Mouse (Mus musculus): ENCODE data around the gene Tssc4.

Tssc4 gene

DNA sequence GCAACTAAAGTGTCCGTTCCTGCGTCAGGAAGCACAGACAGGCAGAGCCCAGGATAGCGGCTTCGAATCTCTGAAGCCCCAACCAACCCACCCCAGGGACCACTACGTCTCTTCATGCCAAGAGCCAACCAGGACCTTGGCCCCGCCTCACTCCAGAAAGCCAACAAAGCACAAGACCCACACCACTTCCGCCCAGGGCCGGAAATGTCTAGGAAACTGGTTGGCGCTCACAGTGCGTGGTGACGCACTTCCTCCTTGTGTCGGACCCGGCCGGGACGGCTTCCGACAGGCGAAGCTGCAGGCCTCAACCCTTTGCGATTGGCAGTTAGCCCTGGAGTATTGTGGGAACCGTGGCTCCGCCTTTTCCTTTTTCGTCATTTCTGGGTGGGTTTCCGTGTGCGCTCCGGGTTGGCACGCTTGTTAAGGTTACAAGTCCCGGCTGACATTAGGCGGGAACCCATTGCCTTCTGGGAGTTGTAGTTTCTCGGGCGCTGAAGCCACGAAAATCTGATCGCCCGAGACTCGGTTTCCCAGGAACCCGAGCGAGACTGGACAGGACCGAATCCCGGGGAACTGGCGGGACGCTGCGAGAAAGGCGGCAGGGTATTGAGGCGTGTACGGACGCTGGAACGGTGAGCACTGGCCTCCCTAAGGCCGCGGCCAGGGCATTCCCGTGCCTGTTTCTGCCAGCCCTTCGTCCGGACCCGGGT is at the start of gene Tssc4:
TSS of gene Tssc4 (plus strand) at position 368 of the 710 bp plus-strand sequence.
- DNase-seq, result peak; percentile 92 to 97

DNA sequence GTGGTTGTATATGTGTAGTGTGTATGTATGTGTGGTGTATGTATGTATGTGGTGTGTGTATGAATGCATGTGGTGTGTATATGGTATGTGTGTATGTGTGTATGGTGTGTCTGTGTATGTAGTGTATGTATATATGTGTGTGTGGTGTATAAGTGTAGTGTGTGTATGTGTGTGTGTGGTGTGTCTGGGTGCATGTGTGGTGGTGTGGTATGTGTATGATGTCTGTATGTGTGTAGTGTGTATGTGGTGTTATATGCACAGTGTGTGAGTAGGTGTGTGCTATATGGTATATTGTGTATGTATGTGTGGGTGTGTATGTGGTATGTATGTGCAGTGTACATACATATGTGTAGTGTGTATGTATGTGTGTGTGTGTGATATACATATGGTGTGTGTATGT is 49.0 kb upstream of the Tssc4 start:
- no peak for DNase-seq

DNA sequence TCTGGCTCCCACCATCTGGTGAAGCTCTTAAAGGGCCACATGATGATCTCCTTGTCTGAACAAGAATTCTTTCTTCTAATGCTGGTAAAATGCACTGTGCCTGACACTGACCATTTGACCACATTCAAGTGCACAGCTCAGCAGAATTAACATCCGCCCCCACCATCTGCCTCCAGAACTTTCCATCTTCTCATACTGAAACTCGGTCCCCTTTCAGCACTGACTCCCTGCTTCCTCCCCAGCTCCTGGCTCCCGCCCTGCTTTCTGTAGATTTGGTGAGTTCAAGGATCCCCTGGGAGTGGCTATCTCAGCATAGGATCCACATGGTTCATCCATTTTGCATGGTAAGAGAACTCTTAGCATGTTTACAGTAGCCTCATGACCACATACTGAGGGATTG is 48.3 kb upstream of the Tssc4 start:
- no peak for DNase-seq

DNA sequence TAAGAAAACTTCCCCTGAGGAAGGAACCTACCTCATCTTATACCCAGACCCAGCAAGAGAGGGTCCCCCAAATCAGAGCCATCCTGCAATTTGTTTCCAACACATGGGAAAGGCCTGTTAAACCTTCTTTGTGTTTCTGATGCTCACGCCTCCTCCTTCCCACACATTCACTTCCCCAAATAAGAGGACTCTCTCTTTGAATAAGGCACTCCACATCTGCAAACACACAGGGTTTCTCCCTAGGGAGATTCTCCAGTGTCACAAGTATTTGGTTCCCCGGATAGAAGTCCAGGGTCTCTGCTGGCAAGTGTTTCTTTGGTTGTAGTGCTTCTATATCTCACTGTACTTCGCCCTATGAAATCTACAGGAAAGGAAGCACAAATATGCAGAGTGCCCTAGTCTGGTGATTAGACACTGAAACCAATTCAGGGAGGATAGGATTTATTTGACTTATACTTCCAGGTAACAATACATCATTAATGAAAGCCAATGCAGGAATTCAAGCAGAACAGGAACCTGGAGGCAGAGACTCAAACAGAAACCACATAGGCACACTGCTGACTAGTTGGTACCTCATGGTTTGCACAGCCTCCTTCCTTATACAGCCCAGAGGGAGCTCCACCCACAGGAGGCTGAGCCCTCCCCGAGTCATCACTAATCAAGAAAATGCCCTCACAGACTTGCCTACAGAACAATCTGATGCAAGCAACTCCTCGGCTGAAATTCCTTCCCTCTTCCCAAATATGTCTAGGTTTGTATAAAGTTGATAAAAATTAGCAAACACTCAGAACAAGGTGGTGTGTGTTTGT is 47.5 kb upstream of the Tssc4 start:
- no peak for DNase-seq

DNA sequence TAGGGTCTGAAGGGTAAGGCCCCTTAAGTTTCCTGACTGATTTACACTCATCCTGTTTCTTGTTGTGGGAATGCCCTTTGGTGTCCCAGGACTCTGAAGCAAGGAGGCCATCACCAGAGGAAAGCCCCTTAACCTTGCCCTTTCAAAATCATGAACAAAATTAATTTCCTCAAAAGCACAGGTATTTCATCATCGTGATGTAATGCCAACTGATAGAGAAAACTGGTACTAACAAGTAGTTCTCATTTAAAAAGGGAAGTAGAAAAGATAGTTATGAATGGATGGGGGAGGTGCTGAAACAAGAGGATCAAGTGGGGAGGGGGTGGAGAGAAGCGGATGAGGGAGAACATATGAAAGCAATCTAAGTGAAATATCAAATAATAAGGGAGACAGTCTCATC is 45.5 kb upstream of the Tssc4 start:
- no peak for DNase-seq

DNA sequence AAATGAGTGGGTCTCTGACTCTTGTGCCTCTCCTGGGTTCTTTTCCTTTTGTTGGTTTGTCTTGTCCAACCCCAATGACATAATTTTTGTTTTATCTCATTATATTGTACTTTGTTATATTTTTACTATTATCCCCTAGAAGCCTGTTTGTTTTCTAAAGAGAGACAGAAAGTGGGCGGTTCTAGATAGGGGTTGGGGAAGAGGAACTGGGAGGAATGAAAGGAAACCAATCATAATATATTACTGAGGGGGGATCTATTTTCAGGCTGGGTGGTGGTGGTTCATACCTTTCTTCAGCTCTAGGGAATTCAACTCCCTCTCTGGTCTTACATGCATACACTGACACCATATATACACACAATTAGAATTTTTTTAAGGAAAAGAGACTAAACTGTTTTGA is 44.8 kb upstream of the Tssc4 start:
- no peak for DNase-seq

DNA sequence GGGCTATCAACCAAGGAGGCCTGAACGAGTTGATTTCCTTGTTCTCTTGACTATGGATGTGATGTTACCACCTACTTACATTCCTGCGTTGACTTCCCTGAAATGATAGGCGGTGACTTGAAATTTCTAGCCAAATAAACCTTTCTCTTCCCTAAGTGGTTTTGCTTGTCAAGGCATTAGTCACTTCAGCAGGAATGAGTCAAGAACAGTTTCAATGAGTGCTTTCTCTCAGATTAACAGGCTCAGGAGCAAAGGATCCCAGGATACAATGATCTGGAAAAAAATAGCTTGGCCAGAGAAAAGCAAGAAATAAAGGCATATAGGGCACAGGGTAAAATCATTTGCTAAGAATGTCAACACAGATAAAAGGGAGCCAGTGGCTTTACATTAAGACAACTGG is 43.6 kb upstream of the Tssc4 start:
- DNase-seq, result no peak

DNA sequence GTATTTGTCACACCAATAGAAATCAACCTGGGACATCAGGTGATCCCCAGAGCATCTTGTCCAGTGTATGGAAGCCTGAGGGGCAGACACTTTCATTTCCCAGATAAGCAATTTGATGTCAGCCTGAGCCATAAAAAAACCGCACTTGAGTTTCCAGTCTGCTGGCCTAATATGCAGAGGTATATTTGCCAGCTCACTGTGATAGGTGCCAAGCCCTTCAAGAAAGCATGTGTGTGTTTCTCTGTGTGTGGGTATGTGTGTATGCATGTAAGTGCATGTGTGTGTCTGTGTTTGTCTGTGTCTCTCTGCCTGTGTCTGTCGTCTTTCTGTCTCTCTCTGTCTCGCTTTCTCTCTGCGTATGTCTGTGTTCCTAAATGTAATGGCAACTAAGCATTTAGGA is 41.9 kb upstream of the Tssc4 start:
- DNase-seq, result no peak

DNA sequence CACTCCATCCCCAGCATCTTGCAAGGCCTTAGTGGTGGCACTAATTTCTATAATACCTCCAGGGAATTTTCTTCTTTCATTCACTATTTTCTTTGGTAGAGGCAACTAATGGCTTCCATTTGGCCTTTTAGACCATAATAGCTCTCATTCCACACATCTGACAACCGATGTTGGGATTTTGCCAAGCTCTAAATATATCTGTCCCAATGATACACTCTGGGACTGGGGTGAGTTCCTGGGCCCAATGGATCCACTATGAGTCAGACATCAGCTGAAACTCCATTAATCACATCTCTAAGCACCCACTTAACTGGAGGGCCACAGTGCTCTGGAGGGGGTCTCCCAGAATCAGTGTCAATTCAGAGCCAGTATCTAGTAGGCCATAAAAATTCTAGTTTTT is 37.2 kb upstream of the Tssc4 start:
- DNase-seq, result no peak

DNA sequence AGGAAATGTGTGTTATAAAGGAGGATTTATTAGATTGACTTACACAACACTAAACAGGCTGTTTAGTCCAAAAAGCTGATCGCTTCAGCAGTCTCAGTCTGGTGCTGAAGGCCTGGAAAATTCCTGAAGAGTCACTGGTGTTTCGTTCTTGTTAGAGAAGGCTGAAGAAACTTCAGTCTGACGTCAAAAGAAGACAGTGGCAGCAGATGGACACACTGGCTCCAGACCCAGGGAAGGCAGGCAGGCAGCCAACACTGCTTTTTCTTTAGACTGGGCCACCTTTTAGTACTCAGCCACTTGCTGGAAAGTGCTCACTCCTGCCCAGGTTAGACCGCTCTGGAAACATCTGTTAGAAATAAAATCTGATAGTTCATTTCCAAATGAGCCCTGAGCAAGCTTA is 35.5 kb upstream of the Tssc4 start:
- no peak for DNase-seq

DNA sequence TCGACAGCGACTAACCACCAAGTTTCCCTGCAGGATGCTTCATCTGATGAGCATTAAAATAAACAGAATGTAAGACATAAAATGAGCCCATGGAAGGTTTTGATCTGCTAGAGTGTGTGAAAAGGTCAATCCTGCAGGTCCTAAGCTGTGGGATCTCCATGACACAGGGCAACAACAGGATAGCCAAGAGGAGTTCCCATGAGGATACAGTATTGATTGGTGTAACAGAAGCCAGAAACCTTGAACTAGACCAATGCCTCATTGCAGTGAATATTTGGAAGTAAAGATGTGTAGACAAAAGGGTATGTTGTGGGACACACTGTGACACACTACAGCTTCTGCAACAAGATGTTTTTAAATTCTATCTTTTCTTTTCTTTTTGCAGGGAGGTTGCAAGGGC is 34.9 kb upstream of the Tssc4 start:
- DNase-seq, result no peak

DNA sequence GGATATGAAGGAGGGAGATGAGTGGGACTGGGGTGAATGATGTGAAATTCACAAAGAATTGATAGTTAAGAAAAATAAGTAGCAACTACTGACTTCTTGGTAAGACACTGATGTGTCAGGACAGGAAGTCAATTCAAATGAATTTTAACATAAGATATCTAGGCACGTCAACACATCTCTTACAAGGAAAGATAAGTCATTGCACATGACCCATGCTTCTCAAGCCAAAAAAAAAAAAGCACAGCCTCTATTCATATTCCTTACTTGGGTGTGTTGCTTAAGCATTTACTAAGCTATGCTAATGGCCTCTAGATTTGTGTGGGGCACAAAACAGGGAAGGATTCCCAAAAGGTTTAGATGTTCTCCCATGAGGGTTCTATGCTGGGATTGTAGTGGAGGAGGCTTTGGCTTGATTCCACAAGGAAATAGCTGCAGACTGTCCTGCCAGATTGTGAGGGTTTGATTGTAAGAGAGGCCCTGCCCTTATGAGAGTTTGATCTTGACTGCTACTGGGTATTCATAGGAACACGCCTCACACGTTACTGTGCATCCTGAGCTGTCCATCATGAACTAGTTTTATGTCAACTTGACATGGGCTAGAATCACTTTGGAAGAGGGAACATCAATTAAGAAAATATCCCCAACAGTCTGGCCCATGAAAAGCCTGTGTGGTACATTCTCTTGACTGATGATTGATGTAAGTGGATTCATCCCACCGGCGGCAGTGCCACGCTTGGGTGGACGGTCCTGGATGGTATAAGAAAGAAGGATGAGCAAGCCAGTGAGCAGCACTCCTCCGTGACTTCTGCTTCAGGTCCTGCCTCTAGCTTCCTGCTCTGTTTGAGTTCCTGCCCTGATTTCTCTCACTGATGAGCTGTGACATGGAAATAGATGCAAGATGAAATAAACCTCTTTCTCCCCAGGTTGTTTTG is 34.3 kb upstream of the Tssc4 start:
- DNase-seq, result no peak

DNA sequence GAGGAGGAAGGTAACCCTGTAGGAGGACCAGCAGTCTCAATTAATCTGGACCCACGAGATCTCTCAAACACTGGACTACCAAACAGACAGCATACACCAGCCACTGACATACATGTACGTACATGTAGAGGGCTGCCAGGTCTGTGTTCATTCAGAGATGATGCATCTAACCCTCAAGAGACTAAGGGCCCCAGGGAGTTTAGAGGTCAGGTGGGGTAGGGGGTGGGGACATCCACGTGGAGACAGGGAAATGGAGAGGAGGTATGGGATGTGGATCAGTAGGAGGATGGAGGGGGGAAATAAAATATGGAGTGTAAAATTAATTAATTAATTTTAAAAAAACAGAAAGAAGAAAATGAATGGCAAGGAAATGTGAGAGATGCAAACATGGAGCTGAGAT is 32.3 kb upstream of the Tssc4 start:
- no peak for DNase-seq

DNA sequence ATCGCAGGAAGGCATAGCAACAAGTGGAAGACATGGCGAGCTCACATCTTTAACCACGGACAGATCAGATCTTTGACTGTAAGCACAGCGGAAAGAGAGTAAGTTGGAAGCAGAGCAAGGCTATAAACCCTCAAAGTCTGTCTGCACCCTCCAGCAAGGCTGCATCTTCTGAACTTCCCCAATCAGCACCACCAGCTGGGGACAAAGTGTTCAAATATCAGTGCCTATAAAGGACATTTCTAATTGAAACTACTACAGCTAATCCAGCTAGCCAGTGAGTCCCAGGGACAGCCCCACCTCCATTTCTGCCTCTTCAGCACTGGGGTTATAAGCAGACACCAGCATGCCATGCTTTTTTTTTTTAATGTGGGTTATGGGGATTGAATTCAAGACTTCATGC is 31.7 kb upstream of the Tssc4 start:
- no peak for DNase-seq

DNA sequence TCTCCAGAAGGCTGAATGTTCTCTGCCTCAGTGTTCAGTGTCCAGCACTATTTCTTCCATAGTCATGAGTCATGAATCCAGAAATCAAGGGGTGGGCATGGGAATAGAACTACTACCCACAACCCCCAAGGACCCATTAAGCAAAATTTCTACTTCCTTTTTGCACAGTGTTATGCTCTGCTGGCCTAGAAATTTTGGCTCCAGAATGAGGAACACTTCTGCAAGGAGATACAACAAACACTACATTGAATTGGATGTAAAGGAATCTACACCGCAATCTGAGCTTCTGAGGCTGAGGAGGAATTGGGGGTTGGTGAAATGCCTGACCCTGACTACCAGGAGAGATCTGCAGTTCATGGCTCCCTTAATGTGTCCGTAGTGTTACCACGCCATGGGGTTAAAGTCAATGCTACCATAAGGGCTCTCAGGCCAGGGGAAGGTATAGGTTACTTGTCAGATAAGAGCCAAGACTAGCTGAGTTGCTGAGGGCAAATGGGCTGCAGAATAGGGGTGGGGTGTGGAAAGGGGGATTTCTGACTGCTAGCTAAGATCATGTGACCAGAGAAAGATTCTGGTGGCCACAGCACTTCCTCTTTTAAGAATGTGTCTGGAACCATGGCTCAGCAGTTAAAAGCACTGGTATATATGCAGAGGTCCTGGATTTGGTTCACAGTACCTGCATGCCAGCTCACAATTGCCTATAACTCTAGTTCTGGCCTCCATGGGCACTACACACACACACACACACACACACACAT is 30.7 kb upstream of the Tssc4 start:
- no peak for DNase-seq

DNA sequence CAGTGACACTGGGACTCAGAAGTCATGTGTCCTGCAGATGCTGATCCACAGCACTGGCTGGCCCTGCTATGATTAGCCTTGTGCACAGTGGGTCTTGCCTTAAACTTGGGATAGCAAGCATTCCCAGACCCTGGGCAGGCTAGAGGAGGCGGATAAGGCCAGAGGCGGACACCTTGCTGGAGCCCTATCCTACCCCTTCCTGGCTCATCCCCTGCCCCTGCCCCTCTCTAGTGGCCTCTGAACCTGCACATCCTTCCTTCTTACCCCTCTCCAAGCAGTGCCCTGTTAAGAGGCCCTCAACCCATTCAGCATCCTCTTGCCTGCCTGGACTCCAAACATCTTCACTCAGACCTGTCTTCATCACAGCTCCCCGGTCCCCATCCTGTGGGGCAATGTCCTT is 28.5 kb upstream of the Tssc4 start:
- no peak for DNase-seq

DNA sequence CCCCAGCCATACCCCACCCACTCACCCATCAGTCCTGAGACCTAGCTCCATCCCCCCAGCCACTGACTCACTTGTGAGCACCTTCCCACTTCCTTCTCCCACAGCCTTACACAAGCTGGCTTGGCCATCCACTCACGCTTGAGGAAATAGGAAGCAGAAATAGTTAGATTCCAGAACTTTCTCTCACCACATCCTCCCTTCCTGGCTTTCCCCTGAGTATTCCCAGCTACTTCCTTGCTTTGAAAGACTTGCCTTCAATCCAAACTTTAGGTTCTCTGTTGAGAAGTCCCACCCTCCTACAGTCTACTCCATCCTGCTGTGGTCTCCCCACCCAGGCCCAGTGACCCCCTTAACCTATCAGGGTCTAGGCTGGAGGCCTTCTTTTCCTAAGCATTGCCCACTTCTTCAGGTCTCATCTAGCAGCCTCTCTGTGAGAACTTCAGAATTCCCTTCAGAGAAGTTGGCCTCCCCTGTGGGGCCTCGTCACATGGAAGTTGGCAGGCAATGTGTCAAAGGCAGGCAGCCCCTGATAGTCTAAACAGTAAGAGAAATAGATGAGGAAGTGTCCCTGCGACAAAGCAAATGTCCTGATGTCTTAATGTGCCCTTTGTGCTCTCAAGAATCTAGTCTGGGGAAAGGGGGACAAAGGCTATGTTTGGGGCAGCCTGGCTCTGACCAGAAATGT is 27.8 kb upstream of the Tssc4 start:
- DNase-seq, result no peak

DNA sequence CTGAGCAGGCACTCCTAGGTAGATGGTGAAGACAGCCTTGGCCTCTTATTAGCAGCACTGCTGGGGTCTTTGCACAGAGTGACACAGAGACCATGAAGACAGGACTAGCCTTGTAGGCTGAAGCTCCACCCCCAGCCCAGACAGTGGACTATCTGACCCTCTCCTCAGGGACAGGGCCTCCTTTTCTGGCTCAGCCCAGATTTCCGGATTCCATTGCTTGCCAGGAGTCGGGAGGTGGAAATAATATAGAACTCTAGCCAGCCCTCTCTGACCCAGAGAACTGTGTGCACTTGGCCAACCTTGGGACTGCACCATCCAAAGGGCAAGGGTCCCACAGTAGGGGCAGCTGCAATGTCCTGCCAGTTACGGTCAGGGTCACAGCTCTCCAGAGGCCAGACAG is 27.0 kb upstream of the Tssc4 start:
- no peak for DNase-seq

DNA sequence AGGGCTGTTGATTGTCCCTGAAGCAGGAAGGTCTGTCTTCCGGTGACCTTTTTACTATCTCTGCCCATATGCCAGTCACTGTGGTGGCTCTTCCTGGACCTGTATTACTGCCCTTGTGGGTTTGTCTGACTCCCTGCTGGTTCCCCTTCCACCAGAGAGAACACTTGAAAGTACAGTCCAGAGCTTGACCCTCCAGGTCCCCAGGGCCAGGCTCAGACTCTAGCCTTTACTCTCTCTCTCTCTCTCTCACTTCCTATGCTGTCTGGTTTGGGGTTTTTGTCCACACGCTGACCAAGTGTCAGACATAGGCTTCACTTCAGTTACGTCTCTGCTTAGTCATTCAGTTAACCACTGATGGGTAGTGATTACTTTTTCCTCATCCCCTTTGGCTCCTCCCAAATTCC is 26.1 kb upstream of the Tssc4 start:
- no peak for DNase-seq

DNA sequence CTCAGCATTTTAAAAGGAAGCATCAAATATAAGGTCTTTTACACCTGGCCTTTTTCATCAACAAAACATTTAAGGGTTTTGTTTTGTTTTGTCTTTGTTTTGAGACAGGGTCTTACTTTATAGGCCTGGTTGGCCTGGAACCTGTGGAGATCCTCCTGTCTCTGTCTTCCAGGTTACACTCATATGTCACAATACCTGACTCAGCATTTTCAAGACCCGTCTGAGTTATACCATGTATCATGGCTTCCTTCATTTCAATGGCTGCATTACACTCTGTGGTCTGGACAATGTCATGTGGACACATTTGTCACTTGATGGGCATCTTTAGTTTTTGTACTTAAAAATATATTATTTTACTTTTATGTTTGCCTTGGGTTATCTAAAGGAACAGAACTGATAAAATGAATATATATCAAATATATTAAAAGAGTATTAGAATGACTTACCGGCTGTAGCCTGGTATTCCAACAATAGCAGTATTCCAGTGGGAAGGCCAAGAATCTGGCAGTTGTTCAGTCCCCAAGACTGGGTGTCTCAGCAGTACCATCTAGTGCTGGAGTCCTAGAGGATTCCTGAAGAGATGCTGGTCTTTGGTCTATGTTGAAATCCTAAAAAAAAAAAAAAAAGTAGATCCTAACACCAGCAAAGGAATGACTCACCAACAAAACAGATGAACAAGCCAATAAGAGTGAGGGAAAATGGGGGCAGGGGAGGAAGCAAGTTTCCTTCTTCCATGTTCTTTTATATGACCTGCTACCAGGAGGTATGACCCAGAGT is 24.8 kb upstream of the Tssc4 start:
- DNase-seq, result no peak

DNA sequence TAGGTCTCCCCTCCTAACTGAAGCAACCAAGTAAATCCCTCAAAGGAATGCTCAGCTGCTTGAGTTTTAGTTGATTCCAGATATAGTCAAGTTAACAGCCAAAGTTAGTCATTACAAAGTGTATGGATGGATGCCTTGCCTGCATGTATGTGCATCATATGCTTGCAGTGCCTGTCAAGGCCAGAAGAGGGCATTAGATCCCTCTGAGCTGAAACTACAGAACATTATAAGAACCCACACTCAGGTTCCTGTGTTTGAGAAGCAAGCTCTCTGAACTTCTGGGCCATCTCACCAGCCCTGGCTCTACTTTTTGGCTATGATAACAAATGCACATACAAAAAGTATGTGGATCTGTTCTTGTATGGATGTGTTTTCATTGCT is 24.2 kb upstream of the Tssc4 start:
- no peak for DNase-seq

All from thymus, postnatal 36 days (tissue).